Mouse (Mus musculus) forebrain, embryonic 12.5 days (tissue): ENCODE measurements around the gene Sp2. TPM values are rescaled to one million over a fixed set of nuclear protein-coding genes. Genes with fewer than 3 reads are reported as not detected.

Source experiments
- ATAC-seq: fragments of 200-750 bp; cut with Nextera tagmentation; 2 replicates; pipeline ENCODE4 v1.8.0; 2017; ENCODE audit warnings: moderate TSS enrichment; ENCODE audit not compliant: low FRiP score
- H3K27ac ChIP-seq: fragments of 300-500 bp; sonication (generic); 2 replicates; pipeline ENCODE4 v1.5.1; 2016; ENCODE audit warnings: mild to moderate bottlenecking
- H3K27me3 ChIP-seq: fragments of 300-500 bp; sonication (generic); 2 replicates; pipeline ENCODE4 v1.6.1; 2016; ENCODE audit warnings: mild to moderate bottlenecking
- H3K36me3 ChIP-seq: fragments of 300-500 bp; sonication (generic); replicated peaks from 2 replicates; pipeline ENCODE4 v1.6.1; 2016; ENCODE audit warnings: mild to moderate bottlenecking
- H3K4me1 ChIP-seq: fragments of 300-500 bp; sonication (generic); 2 replicates; pipeline ENCODE4 v1.6.1; 2016
- H3K4me2 ChIP-seq: fragments of 300-500 bp; sonication (generic); 2 replicates; pipeline ENCODE4 v1.6.1; 2016; ENCODE audit warnings: mild to moderate bottlenecking, moderate library complexity
- H3K4me3 ChIP-seq: fragments of 300-500 bp; sonication (generic); replicated peaks from 2 replicates; pipeline ENCODE4 v1.5.1; 2016; ENCODE audit warnings: mild to moderate bottlenecking
- H3K9ac ChIP-seq: fragments of 300-500 bp; sonication (generic); 2 replicates; pipeline ENCODE4 v1.6.1; 2016; ENCODE audit warnings: mild to moderate bottlenecking
- H3K9me3 ChIP-seq: fragments of 300-500 bp; sonication (generic); 2 replicates; pipeline ENCODE4 v1.6.1; 2016
- WGBS: fragments of 180-500 bp; shearing (Covaris S2); methylation state at CpG from one replicate; pipeline ENCODE4 v1.1.7; 2016; 5-methylcytosine and 5-hydroxymethylcytosine counted together
- polyA plus RNA-seq: library from polyadenylated mRNA; unstranded; fragments of >200 nt; fragmentation: Nextera tagmentation; extraction: Ambion mirVana; gene quantifications from 2 replicates; pipeline ENCODE4 v1.2.1, GENCODE M21; 2016

Sp2 gene
- polyA plus RNA-seq, 1 experiment from 2014 or later = 23.1 TPM

GRCm38 (mm10) chr11:96940578-96941465, 41.9 kb downstream of the Sp2 start:
- Histone ChIP-seq H3K9ac (no peak overlapping the region), H3K4me3 (no peak overlapping the region), H3K9me3 (no peaks in the 10 kb centered on the region), H3K4me1 (peaks cover 16% of the 10 kb centered on the region), H3K4me2 (no peak overlapping the region), H3K27me3 (peaks cover 11% of the 10 kb centered on the region), H3K27ac (no peak overlapping the region), H3K36me3 (no peaks in the 10 kb centered on the region)
- WGBS = 84% methylated on average over 16 of the region's 16 CpGs
- ATAC-seq = no peak

GRCm38 (mm10) chr11:96938426-96938800, 44.3 kb downstream of the Sp2 start:
- H3K4me3 ChIP-seq = no peak overlapping the region
- no peaks in the 10 kb centered on the region for H3K36me3 ChIP-seq
- no peak overlapping the region for H3K4me2 ChIP-seq
- no peak overlapping the region for H3K9ac ChIP-seq
- 92% methylated on average over 6 of the region's 6 CpGs for WGBS
- no peak overlapping the region for H3K27ac ChIP-seq
- no peaks in the 10 kb centered on the region for H3K9me3 ChIP-seq
- peaks cover 13% of the 10 kb centered on the region for H3K4me1 ChIP-seq
- no peak for ATAC-seq
- peaks cover 4% of the 10 kb centered on the region; the same call in 1 of the 2 replicates for H3K27me3 ChIP-seq

GRCm38 (mm10) chr11:96937549-96938425, 45.0 kb downstream of the Sp2 start:
- Histone ChIP-seq H3K4me2 (no peak overlapping the region), H3K36me3 (no peaks in the 10 kb centered on the region), H3K4me3 (no peak overlapping the region), H3K9ac (no peak overlapping the region), H3K27ac (no peak overlapping the region), H3K9me3 (no peaks in the 10 kb centered on the region), H3K4me1 (peaks cover 11% of the 10 kb centered on the region), H3K27me3 (0 out of 2 replicates have a peak, but pooled peaks cover 3% of the 10 kb centered on the region)
- 56% methylated on average over 10 of the region's 10 CpGs for WGBS
- ATAC-seq = 0 out of 2 replicates have a peak, but pooled peaks have one; percentile 27

- peaks cover 11% of the 10 kb centered on the region for H3K4me1 ChIP-seq
- no peak overlapping the region for H3K4me2 ChIP-seq
- H3K9ac ChIP-seq = no peak overlapping the region
- no peaks in the 10 kb centered on the region for H3K9me3 ChIP-seq
- ATAC-seq = no peak
- no peak overlapping the region for H3K4me3 ChIP-seq
- no peaks in the 10 kb centered on the region for H3K27me3 ChIP-seq
- no peaks in the 10 kb centered on the region for H3K36me3 ChIP-seq
- WGBS = 88% methylated on average over 9 of the region's 9 CpGs
- no peak overlapping the region for H3K27ac ChIP-seq
Observed at GRCm38 (mm10) chr11:96935872-96936650, 46.7 kb downstream of the Sp2 start.

- Histone ChIP-seq H3K9me3 (no peaks in the 10 kb centered on the region), H3K27me3 (peaks cover 7% of the 10 kb centered on the region), H3K4me3 (0 out of 2 replicates have a peak overlapping the region, but pooled peaks have one; percentile 10), H3K9ac (no peak overlapping the region), H3K36me3 (no peaks in the 10 kb centered on the region), H3K4me1 (peaks cover 11% of the 10 kb centered on the region), H3K4me2 (peak overlapping the region; percentile 33), H3K27ac (no peak overlapping the region)
- ATAC-seq = peak; percentile 68; the same call in 1 of the 2 replicates
- 24% methylated on average over 12 of the region's 12 CpGs for WGBS
Observed at GRCm38 (mm10) chr11:96934921-96935356, 47.8 kb downstream of the Sp2 start.

- Histone ChIP-seq H3K27ac (no peak overlapping the region), H3K36me3 (no peaks in the 10 kb centered on the region)
- WGBS = 91% methylated on average over 13 of the region's 13 CpGs
Observed at GRCm38 (mm10) chr11:96933562-96934276, 49.0 kb downstream of the Sp2 start.

GRCm38 (mm10) chr11:96931327-96932062, 51.3 kb downstream of the Sp2 start:
- WGBS = 70% methylated on average over 8 of the region's 8 CpGs
- no peak overlapping the region for H3K4me2 ChIP-seq
- no peak overlapping the region for H3K9ac ChIP-seq
- H3K27me3 ChIP-seq = peaks cover 34% of the 10 kb centered on the region
- no peaks in the 10 kb centered on the region for H3K36me3 ChIP-seq
- H3K9me3 ChIP-seq = no peaks in the 10 kb centered on the region
- no peak for ATAC-seq
- no peak overlapping the region for H3K27ac ChIP-seq
- peaks cover 20% of the 10 kb centered on the region for H3K4me1 ChIP-seq
- H3K4me3 ChIP-seq = no peak overlapping the region

More at GRCm38 (mm10) chr11:96933562-96934276, 49.0 kb downstream of the Sp2 start:
- Histone ChIP-seq H3K4me2 (no peak overlapping the region), H3K9me3 (no peaks in the 10 kb centered on the region), H3K9ac (no peak overlapping the region), H3K27me3 (peaks cover 20% of the 10 kb centered on the region), H3K4me3 (no peak overlapping the region), H3K4me1 (peaks cover 19% of the 10 kb centered on the region)
- ATAC-seq = no peak

- no peak overlapping the region for H3K27ac ChIP-seq
- no peak overlapping the region for H3K4me3 ChIP-seq
- WGBS = 65% methylated on average over 9 of the region's 9 CpGs
- H3K36me3 ChIP-seq = no peaks in the 10 kb centered on the region
- peaks cover 34% of the 10 kb centered on the region for H3K27me3 ChIP-seq
- ATAC-seq = no peak
- peaks cover 16% of the 10 kb centered on the region for H3K4me1 ChIP-seq
- no peak overlapping the region for H3K9ac ChIP-seq
- H3K9me3 ChIP-seq = no peaks in the 10 kb centered on the region
- H3K4me2 ChIP-seq = no peak overlapping the region
Observed at GRCm38 (mm10) chr11:96929766-96930331, 52.9 kb downstream of the Sp2 start.

GRCm38 (mm10) chr11:96929096-96929765, 53.5 kb downstream of the Sp2 start:
- H3K27me3 ChIP-seq = peaks cover 34% of the 10 kb centered on the region
- WGBS = 15% methylated on average over 13 of the region's 13 CpGs
- H3K4me1 ChIP-seq = peaks cover 9% of the 10 kb centered on the region
- no peak overlapping the region for H3K9ac ChIP-seq
- no peak for ATAC-seq
- no peaks in the 10 kb centered on the region for H3K36me3 ChIP-seq
- H3K4me3 ChIP-seq = no peak overlapping the region
- no peak overlapping the region for H3K4me2 ChIP-seq
- H3K9me3 ChIP-seq = no peaks in the 10 kb centered on the region
- H3K27ac ChIP-seq = no peak overlapping the region

GRCm38 (mm10) chr11:96928691-96929090, 54.1 kb downstream of the Sp2 start:
- no peaks in the 10 kb centered on the region for H3K36me3 ChIP-seq
- no peak overlapping the region for H3K4me3 ChIP-seq
- 7% methylated on average over 5 of the region's 5 CpGs for WGBS
- H3K4me2 ChIP-seq = no peak overlapping the region
- H3K27me3 ChIP-seq = peaks cover 34% of the 10 kb centered on the region
- no peaks in the 10 kb centered on the region for H3K9me3 ChIP-seq
- peaks cover 9% of the 10 kb centered on the region; the same call in 1 of the 2 replicates for H3K4me1 ChIP-seq
- no peak overlapping the region for H3K9ac ChIP-seq
- no peak overlapping the region for H3K27ac ChIP-seq
- no peak for ATAC-seq
